Mouse (Mus musculus) mouse trophoblast stem cell (cell line): ENCODE results near the gene Cux1.

Experiments used
- in situ Hi-C, 2 experiments: fragments of 300-500 bp; cut with MseI, MboI; formaldehyde crosslinking; loops; 2 replicates in 1 of 2; 3 replicates in 1 of 2; pipeline ENCODE4 v1.15.1; 2025

Gene Cux1

DNA sequence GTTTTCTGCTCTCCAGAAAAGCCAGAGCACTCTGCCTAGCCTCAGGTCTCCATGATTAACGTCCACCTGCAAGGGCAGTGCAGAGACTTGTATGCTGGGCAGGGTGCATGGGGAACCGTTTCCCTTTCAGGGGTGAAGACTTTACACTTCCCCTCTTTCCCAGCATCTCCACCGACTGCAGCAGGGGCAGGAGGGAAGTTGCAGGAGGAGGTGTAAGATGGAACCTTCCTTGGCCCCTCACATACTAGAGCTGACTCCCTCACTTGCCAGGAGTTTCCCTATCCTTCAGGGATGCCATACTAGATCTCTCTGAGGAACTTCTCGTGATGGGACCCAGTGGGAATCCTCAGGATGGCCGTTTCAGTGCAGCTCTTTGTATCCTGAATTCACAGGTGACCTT lies 356.7 kb downstream of the Cux1 start:
- in situ Hi-C loops: no loop called here

DNA sequence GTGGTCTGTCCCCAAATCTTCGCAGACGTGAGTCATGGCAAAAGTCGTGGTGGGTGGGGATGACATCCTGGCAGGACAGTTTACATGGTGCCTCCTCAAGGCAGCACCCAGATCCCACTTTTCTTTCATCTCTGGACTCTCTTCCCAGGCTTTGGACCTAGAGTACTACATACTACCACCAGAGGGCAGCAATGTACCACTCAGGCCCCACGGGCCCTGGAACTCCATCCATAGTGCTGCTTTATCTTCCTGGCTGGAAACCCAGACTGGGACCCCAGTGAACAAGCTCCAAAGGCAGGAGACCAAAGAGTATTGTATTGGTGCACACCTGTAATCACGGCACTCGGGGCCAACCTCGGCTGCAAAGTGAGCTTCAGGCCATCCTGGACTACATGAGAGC lies 365.5 kb downstream of the Cux1 start:
- in situ Hi-C loops: loop anchor here in 1 of 2 experiments (5.0 kb wide), 1 partner anchor 50 kb away; no protein-coding TSS in a partner anchor

DNA sequence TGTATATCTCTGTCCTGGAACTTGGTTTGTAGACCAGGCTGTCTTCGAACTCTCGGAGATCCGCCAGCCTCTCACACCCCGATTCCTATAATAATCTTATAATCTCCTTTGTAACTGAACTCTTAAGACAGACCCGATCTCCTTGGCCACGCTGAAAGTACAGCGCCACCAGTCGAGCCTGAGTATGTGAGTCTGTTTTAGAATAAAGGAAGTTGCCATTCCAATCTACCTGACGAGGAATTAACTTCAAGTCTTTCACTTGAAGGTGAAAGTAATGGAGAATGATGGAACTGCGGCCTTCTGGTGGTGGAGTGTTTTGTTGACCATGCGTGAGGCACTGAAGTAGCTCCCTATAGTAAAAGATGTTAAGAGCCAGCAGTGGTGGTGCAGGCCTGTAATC lies 367.8 kb downstream of the Cux1 start:
- in situ Hi-C loops: loop anchor here in 1 of 2 experiments (10.0 kb wide), 1 partner anchor 55 kb away; no protein-coding TSS in a partner anchor

DNA sequence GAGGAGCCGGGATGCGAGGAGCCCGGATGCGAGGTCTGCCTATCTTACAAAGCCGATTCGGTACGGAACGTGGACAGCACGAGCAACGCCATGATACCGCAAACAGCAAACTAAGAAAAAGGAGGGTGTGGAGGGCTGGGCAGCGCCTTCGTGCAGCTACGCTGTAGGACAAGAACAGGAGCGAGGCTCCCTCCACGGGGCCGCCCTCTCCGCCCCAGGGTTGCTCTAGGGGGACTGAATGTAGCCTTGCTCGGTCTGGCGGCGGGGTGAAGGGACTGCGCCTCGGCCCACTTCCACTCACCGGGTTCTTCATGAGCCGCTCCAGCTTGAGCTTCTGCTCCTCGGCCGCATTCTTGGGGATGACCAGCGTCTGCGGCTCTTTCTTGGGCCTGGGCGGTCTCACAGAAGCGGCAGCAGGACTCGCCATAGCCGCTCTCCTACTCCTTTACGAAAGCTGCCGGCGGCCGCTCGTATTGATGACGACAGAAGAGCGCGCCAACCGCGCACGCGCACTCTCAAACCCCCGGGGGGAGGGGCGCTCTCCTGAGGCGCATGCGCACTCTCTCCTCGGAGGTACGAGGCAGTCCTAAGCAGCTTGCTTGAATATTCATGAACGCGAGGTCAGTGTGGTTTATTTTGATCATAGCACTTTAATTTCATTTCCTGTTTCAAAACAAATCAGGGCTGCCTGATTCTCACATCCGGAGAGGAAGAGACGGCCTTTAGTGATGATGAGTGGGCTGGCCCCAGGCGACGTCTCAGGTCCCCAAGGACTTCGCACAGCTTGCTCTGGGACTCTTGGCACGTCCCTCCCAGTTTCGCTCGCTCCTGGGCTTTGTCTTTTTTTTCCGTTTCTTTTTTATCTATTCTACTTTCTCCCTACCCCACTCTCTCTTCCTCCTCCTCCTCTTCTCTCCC lies 368.6 kb downstream of the Cux1 start, which contains the start of gene Prkrip1:
Prkrip1 (minus strand) TSS at position 490 of the 918 bp plus-strand sequence.
- in situ Hi-C loops: loop anchor here in 1 of 2 experiments (10.0 kb wide), 1 partner anchor 56 kb away; no protein-coding TSS in a partner anchor
